Mouse (Mus musculus) lung, embryonic 16.5 days (tissue): Measurements from ENCODE around the gene Ces1d. TPM values are rescaled to one million over a fixed set of nuclear protein-coding genes. Genes with fewer than 3 reads are reported as not detected.
"Not testable (repeated sequence)": the region's sequence is repeated elsewhere in the genome, so short reads cannot be mapped to it uniquely, and the experiment has no call there.

Experiments
- ATAC-seq: fragments of 200-750 bp; cut with Nextera tagmentation; 2 replicates; pipeline ENCODE4 v1.8.0; 2017; ENCODE audit warnings: low read depth, mild to moderate bottlenecking, moderate library complexity
- H3K27ac ChIP-seq: fragments of 300-500 bp; sonication (generic); 2 replicates; pipeline ENCODE4 v1.5.1; 2014; ENCODE audit warnings: mild to moderate bottlenecking, control low read depth, low read length
- H3K27me3 ChIP-seq: fragments of 300-500 bp; sonication (generic); 2 replicates; pipeline ENCODE4 v1.6.1; 2014; ENCODE audit warnings: low read depth, low read length, mixed read lengths; ENCODE audit not compliant: control insufficient read depth, insufficient read depth
- H3K36me3 ChIP-seq: fragments of 300-500 bp; sonication (generic); 2 replicates; pipeline ENCODE4 v1.6.1; 2014; ENCODE audit warnings: low read length; ENCODE audit not compliant: control insufficient read depth, insufficient read depth
- H3K4me1 ChIP-seq: fragments of 300-500 bp; sonication (generic); replicated peaks from 2 replicates; pipeline ENCODE4 v1.6.1; 2014; ENCODE audit warnings: low read length, mixed read lengths; ENCODE audit not compliant: control insufficient read depth, insufficient read depth
- H3K4me2 ChIP-seq: fragments of 300-500 bp; sonication (generic); 2 replicates; pipeline ENCODE4 v1.6.1; 2014; ENCODE audit warnings: low read depth, low read length, control low read depth
- H3K4me3 ChIP-seq: fragments of 300-500 bp; sonication (generic); 2 replicates; pipeline ENCODE4 v1.5.1; 2014; ENCODE audit warnings: mild to moderate bottlenecking, low read length, control low read depth
- H3K9ac ChIP-seq: fragments of 300-500 bp; sonication (generic); 2 replicates; pipeline ENCODE4 v1.6.1; 2014; ENCODE audit warnings: low read length, control low read depth
- H3K9me3 ChIP-seq: fragments of 300-500 bp; sonication (generic); 2 replicates; pipeline ENCODE4 v1.6.1; 2016; ENCODE audit warnings: low read length; ENCODE audit not compliant: control insufficient read depth
- WGBS: fragments of 180-500 bp; shearing (Covaris S2); extraction: QIAGEN DNeasy Blood & Tissue Kit; methylation state at CpG from one replicate; pipeline ENCODE4 v1.1.7; 2014; 5-methylcytosine and 5-hydroxymethylcytosine counted together
- polyA plus RNA-seq: library from polyadenylated mRNA; unstranded; fragments of >200 nt; fragmentation: Nextera tagmentation; extraction: Ambion mirVana; gene quantifications from 2 replicates; pipeline ENCODE4 v1.2.1, GENCODE M21; 2015

Gene Ces1d
- 89.8 and 109 TPM in 2 replicates for polyA plus RNA-seq

DNA sequence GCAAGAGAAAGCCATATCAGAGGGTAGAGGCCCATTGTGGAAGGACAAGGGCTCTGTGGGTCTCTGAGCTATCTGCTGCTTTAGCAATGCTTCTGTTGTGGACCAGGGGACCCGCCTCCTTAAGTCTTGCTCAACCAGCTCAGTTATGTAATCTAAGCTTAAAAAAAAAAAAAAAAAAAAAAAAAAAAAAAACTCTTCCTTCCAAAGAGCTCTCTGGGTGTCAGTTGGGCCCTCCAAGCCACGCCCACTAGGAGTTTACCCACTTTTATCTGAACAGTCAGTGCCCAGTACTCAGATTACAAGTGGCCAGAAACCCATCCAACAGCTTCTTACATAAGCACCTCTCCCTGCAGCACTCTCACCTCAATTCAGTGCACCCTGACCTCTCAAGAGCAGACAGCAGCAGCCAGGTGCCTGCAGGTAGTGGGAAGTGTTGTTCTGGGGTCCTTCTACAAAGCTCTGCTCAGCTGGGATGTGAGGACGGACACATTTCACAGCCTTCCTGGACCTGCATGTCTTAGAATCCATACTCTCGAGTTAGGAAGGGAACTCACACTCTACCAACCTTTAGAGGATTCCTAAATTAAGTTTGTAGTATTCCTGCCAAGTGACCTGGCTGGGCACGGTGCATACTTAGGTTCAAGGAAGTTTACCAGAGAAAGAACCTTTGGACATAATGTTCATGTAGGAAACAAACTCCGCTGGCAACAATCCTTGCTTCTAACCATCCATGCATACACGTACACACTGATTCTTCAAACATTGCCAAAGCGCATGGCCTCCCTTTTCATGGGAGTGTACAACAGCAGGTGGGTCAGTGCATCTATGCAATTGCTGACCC, at the start of gene Ces1d:
TSS of gene Ces1d (minus strand) at position 154 of the 841 bp plus-strand sequence.
- peak within 1 kb of the TSS; percentile 40 for H3K4me3 ChIP-seq
- H3K4me1 ChIP-seq = peaks cover 8% of the 10 kb centered on the region; the same call in 1 of the 2 replicates
- no peaks in the 10 kb centered on the region for H3K9me3 ChIP-seq
- no peaks in the 10 kb centered on the region for H3K27me3 ChIP-seq
- H3K27ac ChIP-seq = peak within 1 kb of the TSS; percentile 92
- 53% methylated on average over 8 of the region's 8 CpGs for WGBS
- peak; percentile 88 for ATAC-seq
- H3K9ac ChIP-seq = peak within 1 kb of the TSS; percentile 50
- H3K36me3 ChIP-seq = no peaks in the 10 kb centered on the region
- H3K4me2 ChIP-seq = peak within 1 kb of the TSS; percentile 43

DNA sequence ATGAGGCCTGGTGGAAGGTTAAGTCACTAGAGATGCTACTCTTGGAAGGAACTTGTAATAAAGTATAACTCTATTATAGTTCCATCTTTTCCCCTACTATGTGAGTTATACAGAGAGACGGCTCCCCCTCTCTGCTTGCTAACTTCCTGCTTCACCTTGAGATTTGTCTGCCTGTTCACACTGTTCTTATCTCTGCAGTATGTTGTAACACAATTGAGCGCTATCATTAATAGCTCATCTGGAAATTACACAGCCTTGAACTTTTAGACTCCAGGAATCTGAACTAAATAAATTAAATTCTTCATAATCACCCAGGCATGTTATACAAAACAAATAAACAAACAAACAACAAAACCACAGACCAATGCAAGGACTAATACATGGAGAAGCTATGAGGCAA, 48.4 kb upstream of the Ces1d start:
- WGBS = 58% methylated on average over 2 of the region's 2 CpGs
- Histone ChIP-seq H3K27ac (no peak overlapping the region), H3K36me3 (no peaks in the 10 kb centered on the region), H3K9ac (no peak overlapping the region), H3K9me3 (no peaks in the 10 kb centered on the region), H3K4me1 (no peaks in the 10 kb centered on the region), H3K4me2 (no peak overlapping the region), H3K27me3 (no peaks in the 10 kb centered on the region), H3K4me3 (no peak overlapping the region)
- no peak for ATAC-seq

DNA sequence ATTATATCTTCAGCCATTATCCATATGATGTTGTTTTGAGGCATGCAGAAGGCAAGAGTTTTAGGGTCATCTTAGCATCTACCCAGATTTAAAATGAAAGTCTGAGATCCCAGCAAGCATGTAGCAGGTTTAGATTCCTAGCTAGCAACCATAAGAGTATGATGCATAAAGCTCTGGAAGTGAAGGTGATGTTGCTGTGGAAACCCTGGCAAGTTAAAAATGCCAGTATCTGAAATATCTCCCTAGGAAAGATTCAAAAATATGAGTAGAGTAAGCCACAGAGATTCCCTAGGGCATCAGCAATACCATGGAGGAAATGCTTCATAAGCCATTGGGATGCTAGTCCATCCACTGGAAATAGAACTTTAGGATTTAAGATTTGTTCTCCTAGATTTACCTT, 42.2 kb upstream of the Ces1d start:
- no peak for ATAC-seq
- H3K27ac ChIP-seq = no peak overlapping the region
- no peaks in the 10 kb centered on the region for H3K4me1 ChIP-seq
- H3K27me3 ChIP-seq = no peaks in the 10 kb centered on the region
- H3K4me2 ChIP-seq = no peak overlapping the region
- no peaks in the 10 kb centered on the region for H3K9me3 ChIP-seq
- H3K4me3 ChIP-seq = no peak overlapping the region
- H3K36me3 ChIP-seq = no peaks in the 10 kb centered on the region
- H3K9ac ChIP-seq = no peak overlapping the region

DNA sequence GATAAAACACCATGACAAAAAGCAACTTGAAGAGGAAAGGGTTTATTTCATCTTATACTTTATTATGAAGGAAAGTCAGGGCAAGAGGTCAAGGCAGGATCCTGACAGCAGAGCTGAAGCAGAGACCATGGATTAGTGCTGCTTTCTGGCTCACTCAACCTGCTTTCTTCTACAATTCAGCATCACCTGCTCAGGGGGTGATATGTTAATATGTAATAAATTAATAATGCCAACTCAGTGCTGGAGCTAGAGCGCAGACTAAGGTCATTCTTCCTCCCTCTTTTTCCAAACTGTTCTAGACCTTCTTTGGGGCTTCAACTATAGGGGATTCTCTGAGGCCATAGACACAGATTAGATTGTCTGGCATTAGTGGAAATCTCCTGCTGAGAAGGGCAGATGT, 38.0 kb upstream of the Ces1d start:
- Histone ChIP-seq H3K27me3 (no peaks in the 10 kb centered on the region), H3K36me3 (no peaks in the 10 kb centered on the region), H3K4me3 (no peak overlapping the region), H3K9ac (no peak overlapping the region), H3K9me3 (no peaks in the 10 kb centered on the region), H3K27ac (no peak overlapping the region), H3K4me1 (no peaks in the 10 kb centered on the region), H3K4me2 (no peak overlapping the region)
- ATAC-seq = no peak
- 89% methylated on average over 1 of the region's 1 CpGs for WGBS

DNA sequence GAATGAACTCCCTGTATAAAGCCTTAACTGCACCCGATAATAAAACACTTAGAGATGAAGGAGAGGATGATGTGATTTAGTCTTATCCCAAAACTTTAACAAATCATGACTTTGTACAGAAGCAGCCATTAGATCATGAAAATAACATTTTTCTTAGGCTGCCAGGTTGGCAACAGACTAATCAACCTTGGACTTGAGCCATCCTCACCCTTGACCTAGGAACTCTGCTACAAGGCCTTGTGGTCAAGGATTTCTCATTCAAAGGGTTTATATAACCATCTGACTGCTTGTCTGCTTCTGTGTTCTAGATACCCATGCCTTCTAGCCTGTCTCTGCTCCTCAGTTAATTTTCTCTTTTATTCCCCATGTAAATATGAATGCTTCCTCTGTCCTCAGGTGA, 37.1 kb upstream of the Ces1d start:
- 83% methylated on average over 1 of the region's 1 CpGs for WGBS
- no peak for ATAC-seq
- Histone ChIP-seq H3K4me3 (no peak overlapping the region), H3K4me1 (no peaks in the 10 kb centered on the region), H3K27ac (no peak overlapping the region), H3K4me2 (no peak overlapping the region), H3K9ac (no peak overlapping the region), H3K36me3 (no peaks in the 10 kb centered on the region), H3K27me3 (no peaks in the 10 kb centered on the region), H3K9me3 (no peaks in the 10 kb centered on the region)

DNA sequence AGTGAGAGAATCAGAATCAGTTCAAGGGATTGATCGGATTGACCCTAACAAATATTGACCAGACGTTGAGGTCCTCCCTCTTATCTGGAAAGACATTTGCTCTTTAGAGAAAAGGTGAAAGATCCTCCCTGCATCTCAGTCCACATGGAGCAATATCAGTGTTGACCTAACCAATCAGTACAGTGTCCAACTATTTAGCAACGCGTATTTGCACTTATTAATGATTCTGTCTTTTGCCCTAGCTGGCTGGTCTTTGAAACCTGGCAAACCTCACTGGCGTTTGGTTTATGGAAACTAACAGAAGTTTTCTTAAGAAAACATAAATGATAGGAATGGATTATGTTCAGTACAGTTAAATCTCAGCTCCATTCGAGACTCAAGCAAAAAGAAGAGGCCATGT, 36.4 kb upstream of the Ces1d start:
- Histone ChIP-seq H3K4me1 (no peaks in the 10 kb centered on the region), H3K4me2 (no peak overlapping the region), H3K9ac (no peak overlapping the region), H3K27me3 (no peaks in the 10 kb centered on the region), H3K9me3 (no peaks in the 10 kb centered on the region), H3K27ac (no peak overlapping the region), H3K36me3 (no peaks in the 10 kb centered on the region), H3K4me3 (no peak overlapping the region)
- 68% methylated on average over 6 of the region's 6 CpGs for WGBS
- ATAC-seq = no peak

DNA sequence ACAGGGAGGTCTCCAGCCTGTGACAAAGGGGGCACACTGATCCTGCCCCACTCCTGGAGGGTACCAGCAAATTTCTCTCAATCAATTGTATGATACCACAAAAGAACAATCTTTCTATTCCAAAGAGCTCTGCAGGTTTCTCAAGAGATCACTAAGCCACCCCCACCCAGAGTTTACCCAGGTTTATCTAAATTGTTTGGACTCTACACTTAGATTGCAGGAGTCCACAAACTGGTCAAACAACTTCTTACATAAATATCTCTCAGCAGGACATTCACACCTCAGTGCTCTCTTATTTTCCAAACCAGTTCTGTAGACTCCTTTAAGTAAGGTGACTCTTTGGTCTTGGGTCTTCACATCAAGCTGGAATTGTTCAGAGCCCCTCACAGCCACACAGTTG, 31.8 kb upstream of the Ces1d start, which contains the start of gene Ces1e:
TSS of gene Ces1e (minus strand) at position 174 of the 400 bp plus-strand sequence.
- Histone ChIP-seq H3K9me3 (no peaks in the 10 kb centered on the region), H3K36me3 (no peaks in the 10 kb centered on the region), H3K9ac (no peak within 1 kb of the TSS), H3K4me2 (peak within 1 kb of the TSS; percentile 9; the same call in 1 of the 2 replicates), H3K4me3 (no peak within 1 kb of the TSS), H3K4me1 (no peaks in the 10 kb centered on the region), H3K27me3 (no peaks in the 10 kb centered on the region), H3K27ac (no peak within 1 kb of the TSS)
- no peak for ATAC-seq

DNA sequence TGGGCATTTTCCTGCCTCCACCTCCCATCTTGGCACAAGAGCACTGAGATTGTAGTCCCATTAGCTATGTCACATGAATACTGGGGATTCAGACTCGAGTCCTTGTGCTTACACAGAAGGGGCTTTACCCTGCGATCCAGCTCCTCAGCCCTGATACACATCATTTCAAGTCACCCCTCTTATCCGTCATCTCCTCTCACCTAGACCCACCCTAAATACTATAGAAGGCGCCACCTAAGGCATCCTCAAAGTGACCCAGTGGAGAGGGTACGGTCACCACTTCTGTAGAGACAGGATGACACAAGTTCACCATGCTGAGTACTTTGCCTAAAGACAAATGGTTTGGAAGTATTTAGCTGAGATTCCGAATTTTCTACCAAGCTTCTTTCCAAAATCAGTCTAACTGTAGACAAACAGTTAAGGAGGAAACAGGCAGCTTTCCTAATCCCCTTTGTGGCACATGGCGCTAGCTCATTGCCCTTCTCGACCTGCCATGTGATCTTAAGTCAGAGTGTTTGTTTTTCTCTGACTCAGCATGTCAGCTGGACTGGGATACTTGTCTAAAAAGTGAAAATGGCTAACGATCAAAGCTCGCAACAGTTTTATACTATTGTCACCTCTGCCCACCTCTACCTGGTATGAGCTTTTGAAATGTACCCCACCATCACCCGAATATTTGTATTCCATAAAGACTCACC, 31.2 kb upstream of the Ces1d start:
- Histone ChIP-seq H3K9me3 (no peaks in the 10 kb centered on the region), H3K4me1 (no peaks in the 10 kb centered on the region), H3K27me3 (no peaks in the 10 kb centered on the region), H3K4me2 (peak overlapping the region; percentile 9; the same call in 1 of the 2 replicates), H3K9ac (no peak overlapping the region), H3K36me3 (no peaks in the 10 kb centered on the region), H3K27ac (no peak overlapping the region), H3K4me3 (no peak overlapping the region)
- WGBS = 32% methylated on average over 11 of the region's 11 CpGs
- ATAC-seq = peak; percentile 54; the same call in 1 of the 2 replicates

DNA sequence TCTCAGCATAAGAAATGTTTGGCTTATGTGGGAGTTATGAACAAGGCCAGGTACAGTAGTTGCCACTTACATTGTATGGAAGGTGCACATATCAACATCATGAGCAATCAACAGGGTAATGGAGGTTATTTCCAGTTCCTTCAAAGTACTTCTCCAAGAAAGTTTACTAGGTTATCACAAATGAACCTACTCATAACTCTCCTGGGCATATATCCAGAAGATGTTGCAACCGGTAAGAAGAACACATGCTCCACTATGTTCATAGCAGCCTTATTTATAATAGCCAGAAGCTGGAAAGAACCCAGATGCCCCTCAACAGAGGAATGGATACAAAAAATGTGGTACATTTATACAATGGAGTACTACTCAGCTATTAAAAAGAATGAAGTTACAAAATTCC, 28.8 kb upstream of the Ces1d start:
- H3K4me3 ChIP-seq, ATAC-seq, H3K27ac ChIP-seq, H3K4me2 ChIP-seq, H3K36me3 ChIP-seq, H3K9ac ChIP-seq, H3K27me3 ChIP-seq, H3K4me1 ChIP-seq, H3K9me3 ChIP-seq: not testable (repeated sequence)
- 94% methylated on average over 1 of the region's 1 CpGs for WGBS
